15 mouse cellular contexts compared by ENCODE assay signal in genomic region chr9:95329053-95329430, GRCm38 (mm10).
"Had no signal": no experiment of that assay in that cellular context is flagged by ENCODE, and none has a peak within 500 bp of the region (broad histone marks: within the 10 kb centered on the region; RNA-seq: fewer than 3 reads in every experiment).

No protein-coding gene starts in this region.

- H3K4me1 ChIP-seq: liver, embryonic 15.5 days; midbrain, embryonic 15.5 days had no signal

- H3K4me2 ChIP-seq: liver, embryonic 15.5 days; lung, embryonic 15.5 days; midbrain, embryonic 12.5 days; midbrain, embryonic 15.5 days; neural tube, embryonic 12.5 days had no signal

- H3K9ac ChIP-seq: liver, embryonic 15.5 days; liver, postnatal 0 days; lung, embryonic 15.5 days; midbrain, embryonic 12.5 days; midbrain, embryonic 15.5 days; neural tube, embryonic 12.5 days had no signal

- H3K27me3 ChIP-seq: liver, embryonic 15.5 days; lung, embryonic 15.5 days; midbrain, embryonic 15.5 days; neural tube, embryonic 12.5 days had no signal

- H3K27ac ChIP-seq: liver, embryonic 15.5 days; lung, embryonic 15.5 days; macrophage; midbrain, embryonic 12.5 days; midbrain, embryonic 15.5 days; neural tube, embryonic 12.5 days had no signal

- H3K4me3 ChIP-seq: liver, embryonic 15.5 days; lung, embryonic 15.5 days; midbrain, embryonic 12.5 days; midbrain, embryonic 15.5 days; neural tube, embryonic 12.5 days had no signal

- H3K36me3 ChIP-seq: liver, embryonic 15.5 days; lung, embryonic 15.5 days; midbrain, embryonic 12.5 days; midbrain, embryonic 15.5 days; neural tube, embryonic 12.5 days had no signal

- DNase-seq: liver, postnatal 0 days; lung, adult 2 months; lung, postnatal 14 days; lung, postnatal 36 days; retina, postnatal 1 day; right cerebral cortex, adult 18-20 months; right cerebral cortex, postnatal 25 days; right cerebral cortex, postnatal 4 days had no signal

- ATAC-seq: liver, postnatal 0 days; lung, postnatal 0 days; midbrain, embryonic 15.5 days had no signal

- H3K9me3 ChIP-seq: liver, embryonic 15.5 days; lung, embryonic 15.5 days; midbrain, embryonic 12.5 days; midbrain, embryonic 15.5 days; neural tube, embryonic 12.5 days had no signal
